ENCODE assay signal across 8 mouse cellular contexts in genomic region chr7:126929046-126929445, GRCm38 (mm10). TPM values are rescaled to one million over a fixed set of nuclear protein-coding genes. Genes with fewer than 3 reads are reported as not detected.
A peak's percentile ranks its signal among the peaks of the same experiment; 100 is the strongest.
DNase-seq lines count a peak whose midpoint lies in the region; ATAC-seq and TF ChIP-seq lines count a peak whose summit lies in the region.

No protein-coding gene starts in this region.

- H3K79me2 ChIP-seq in C2C12 (ENCODE audit: control insufficient read depth, insufficient read depth): peaks cover 13% of the 10 kb centered on the region

- H3K4me3 ChIP-seq in C2C12 (ENCODE audit: insufficient read depth, poor library complexity, severe bottlenecking): peak overlapping the region; percentile 60
- peak overlapping the region; percentile 63 for H3K4me3 ChIP-seq in embryonic facial prominence, embryonic 14.5 days (ENCODE audit: low read depth, low read length)
- H3K4me3 ChIP-seq in limb, embryonic 10.5 days: peak overlapping the region; percentile 91
- peak overlapping the region; percentile 82 for H3K4me3 ChIP-seq in midbrain, postnatal 0 days (ENCODE audit: low read depth, low read length)

- H3K36me3 ChIP-seq in C2C12 (ENCODE audit: control insufficient read depth, insufficient read depth): peaks cover 13% of the 10 kb centered on the region
- H3K36me3 ChIP-seq in embryonic facial prominence, embryonic 14.5 days (ENCODE audit: control insufficient read depth, insufficient read depth, low read length): peaks cover 24% of the 10 kb centered on the region
- peaks cover 38% of the 10 kb centered on the region for H3K36me3 ChIP-seq in limb, embryonic 10.5 days
- no peaks in the 10 kb centered on the region for H3K36me3 ChIP-seq in midbrain, postnatal 0 days (ENCODE audit: insufficient read depth, low read length)

- H3K4me2 ChIP-seq in embryonic facial prominence, embryonic 14.5 days (ENCODE audit: low read depth, low read length): peak overlapping the region; percentile 91
- peak overlapping the region; percentile 90 for H3K4me2 ChIP-seq in midbrain, postnatal 0 days (ENCODE audit: low read depth, low read length, poor library complexity, severe bottlenecking)

- H3K27me3 ChIP-seq in C2C12 (ENCODE audit: control insufficient read depth, insufficient read depth, insufficient read length): no peaks in the 10 kb centered on the region
- H3K27me3 ChIP-seq in embryonic facial prominence, embryonic 14.5 days (replicated peaks; ENCODE audit: control insufficient read depth, insufficient read depth, low read length): no peaks in the 10 kb centered on the region
- no peaks in the 10 kb centered on the region for H3K27me3 ChIP-seq in limb, embryonic 10.5 days (ENCODE audit: low read depth, poor library complexity, severe bottlenecking)
- H3K27me3 ChIP-seq in midbrain, postnatal 0 days (ENCODE audit: insufficient read depth, low read length): no peaks in the 10 kb centered on the region

- H3ac ChIP-seq in C2C12 (ENCODE audit: control insufficient read depth, insufficient read length, low read depth): peak overlapping the region; percentile 95

- peak; percentile 69 for ATAC-seq in embryonic facial prominence, embryonic 14.5 days (ENCODE audit: low read depth)
- ATAC-seq in midbrain, postnatal 0 days (ENCODE audit: low FRiP score): peak; percentile 81

- 0% methylated on average over 9 of the region's 27 CpGs for WGBS in embryonic facial prominence, embryonic 14.5 days
- under 1% methylated on average over 26 of the region's 27 CpGs for WGBS in limb, embryonic 10.5 days
- WGBS in midbrain, postnatal 0 days: under 1% methylated on average over 27 of the region's 27 CpGs

- TF ChIP-seq CTCF in C2C12 (IDR thresholded peaks at IDR 0.05; ENCODE audit: control insufficient read depth, insufficient read depth, insufficient read length): no peak
- TF ChIP-seq CTCF in midbrain, postnatal 0 days (IDR thresholded peaks at IDR 0.05): no peak

- H3K9me3 ChIP-seq in embryonic facial prominence, embryonic 14.5 days (ENCODE audit: control insufficient read depth, low read length): no peaks in the 10 kb centered on the region
- no peaks in the 10 kb centered on the region for H3K9me3 ChIP-seq in limb, embryonic 10.5 days (replicated peaks)
- no peaks in the 10 kb centered on the region for H3K9me3 ChIP-seq in midbrain, postnatal 0 days (ENCODE audit: low read length)

- peak overlapping the region; percentile 74 for H3K9ac ChIP-seq in embryonic facial prominence, embryonic 14.5 days (ENCODE audit: low read depth, low read length)
- peak overlapping the region; percentile 81 for H3K9ac ChIP-seq in midbrain, postnatal 0 days (replicated peaks; ENCODE audit: low read length, poor library complexity, severe bottlenecking)

- peaks cover 10% of the 10 kb centered on the region for H3K4me1 ChIP-seq in embryonic facial prominence, embryonic 14.5 days (ENCODE audit: control insufficient read depth, insufficient read depth, low read length)
- H3K4me1 ChIP-seq in limb, embryonic 10.5 days: peaks cover 18% of the 10 kb centered on the region
- 0 out of 2 replicates have a peak, but pooled peaks cover 2% of the 10 kb centered on the region for H3K4me1 ChIP-seq in midbrain, postnatal 0 days (ENCODE audit: insufficient read depth, low read length)

- peak; percentile 61 for DNase-seq in embryo, embryonic 10.5 days (ENCODE audit: low spot score)
- DNase-seq in embryo, embryonic 11 days: no peak
- no peak for DNase-seq in embryonic facial prominence, embryonic 14.5 days (ENCODE audit: low spot score)
- DNase-seq in limb, embryonic 10.5 days (ENCODE audit: low spot score): no peak
- DNase-seq in midbrain, postnatal 0 days (ENCODE audit: low spot score): no peak
- no peak for DNase-seq in layer of hippocampus, adult 9-11 months
- DNase-seq in gastrocnemius, postnatal 10 days: no peak

- no peak overlapping the region; the same call in 1 of the 2 replicates for H3K27ac ChIP-seq in embryonic facial prominence, embryonic 14.5 days (replicated peaks; ENCODE audit: low read depth, low read length)
- peak overlapping the region; percentile 91 for H3K27ac ChIP-seq in limb, embryonic 10.5 days
- H3K27ac ChIP-seq in midbrain, postnatal 0 days (ENCODE audit: low read depth, low read length): peak overlapping the region; percentile 72

- no peaks in the 10 kb centered on the region for H3K79me3 ChIP-seq in C2C12 (ENCODE audit: low read depth)

TF ChIP-seq in C2C12, 6 proteins besides CTCF, POLR2A, EP300 and RAD21:
- no peak for TF ChIP-seq MYOG (IDR thresholded peaks at IDR 0.05; ENCODE audit: control insufficient read depth, extremely low read depth, insufficient read length)
- TF ChIP-seq MAX (IDR thresholded peaks at IDR 0.05): no peak
- no peak for TF ChIP-seq USF1 (IDR thresholded peaks at IDR 0.05; ENCODE audit: low read depth)
- TF ChIP-seq MYOD1 (IDR thresholded peaks at IDR 0.05; ENCODE audit: control insufficient read depth, insufficient read length, low read depth): no peak
- TF ChIP-seq CEBPB (IDR thresholded peaks at IDR 0.05; ENCODE audit: low read depth): no peak
- no peak for TF ChIP-seq FOSL1 (IDR thresholded peaks at IDR 0.05; ENCODE audit: insufficient read depth, low read length, poor library complexity, severe bottlenecking)
TF ChIP-seq in C2C12: peak in this region for 0.

RNA-seq across cellular contexts. Expression of gene Kctd13, which starts 0.4 kb away (rescaled TPM):
- 18.3 TPM for polyA plus RNA-seq in C2C12 (2012; fragmentation: generic; extraction: Trizol)
- polyA plus RNA-seq in embryonic facial prominence, embryonic 14.5 days (2014; fragmentation: Nextera tagmentation; extraction: Ambion mirVana): 13.7 and 16.8 TPM in 2 replicates
- polyA plus RNA-seq in limb, embryonic 10.5 days (2016; fragmentation: Nextera tagmentation; extraction: Ambion mirVana): 19.5 and 20.3 TPM in 2 replicates
- total RNA-seq in midbrain, postnatal 0 days (2014; rRNA removed): 129 and 150 TPM in 2 replicates
- polyA plus RNA-seq in midbrain, postnatal 0 days (2015; fragmentation: Nextera tagmentation; extraction: Ambion mirVana): 166 and 167 TPM in 2 replicates
- total RNA-seq in gastrocnemius, postnatal 10 days (2021): 1 to 10 TPM; 3.7 to 5.0 TPM

RNA-seq across cellular contexts. Expression of gene Tmem219, which starts 6.3 kb away (rescaled TPM):
- polyA plus RNA-seq in C2C12 (2012; fragmentation: generic; extraction: Trizol): 26.7 TPM
- 30.2 and 33.2 TPM in 2 replicates for polyA plus RNA-seq in embryonic facial prominence, embryonic 14.5 days (2014; fragmentation: Nextera tagmentation; extraction: Ambion mirVana)
- 15.6 and 16.6 TPM in 2 replicates for polyA plus RNA-seq in limb, embryonic 10.5 days (2016; fragmentation: Nextera tagmentation; extraction: Ambion mirVana)
- 22.8 and 24.7 TPM in 2 replicates for total RNA-seq in midbrain, postnatal 0 days (2014; rRNA removed)
- 36.4 and 38.2 TPM in 2 replicates for polyA plus RNA-seq in midbrain, postnatal 0 days (2015; fragmentation: Nextera tagmentation; extraction: Ambion mirVana)
- total RNA-seq in gastrocnemius, postnatal 10 days (2021): 10 to 100 TPM; 16.2 to 17.3 TPM

RNA-seq across cellular contexts. Expression of gene Asphd1, which starts 20.3 kb away (rescaled TPM):
- 0.07 TPM for polyA plus RNA-seq in C2C12 (2012; fragmentation: generic; extraction: Trizol)
- polyA plus RNA-seq in embryonic facial prominence, embryonic 14.5 days (2014; fragmentation: Nextera tagmentation; extraction: Ambion mirVana): 0.29 and 0.61 TPM in 2 replicates
- polyA plus RNA-seq in limb, embryonic 10.5 days (2016; fragmentation: Nextera tagmentation; extraction: Ambion mirVana): 0.11 TPM in 1 of 2 replicates, not detected in the other
- total RNA-seq in midbrain, postnatal 0 days (2014; rRNA removed): 32.3 and 44.5 TPM in 2 replicates
- 16.2 and 17.6 TPM in 2 replicates for polyA plus RNA-seq in midbrain, postnatal 0 days (2015; fragmentation: Nextera tagmentation; extraction: Ambion mirVana)
- total RNA-seq in gastrocnemius, postnatal 10 days (2021): under 1 TPM in 1 of 2 experiments, not detected in 1; 0.35 TPM

RNA-seq across cellular contexts. Expression of gene Sez6l2, which starts 21.3 kb away (rescaled TPM):
- 0.11 TPM for polyA plus RNA-seq in C2C12 (2012; fragmentation: generic; extraction: Trizol)
- 1.6 and 2.1 TPM in 2 replicates for polyA plus RNA-seq in embryonic facial prominence, embryonic 14.5 days (2014; fragmentation: Nextera tagmentation; extraction: Ambion mirVana)
- polyA plus RNA-seq in limb, embryonic 10.5 days (2016; fragmentation: Nextera tagmentation; extraction: Ambion mirVana): 0.10 and 0.20 TPM in 2 replicates
- total RNA-seq in midbrain, postnatal 0 days (2014; rRNA removed): 235 and 283 TPM in 2 replicates
- polyA plus RNA-seq in midbrain, postnatal 0 days (2015; fragmentation: Nextera tagmentation; extraction: Ambion mirVana): 66.2 and 72.8 TPM in 2 replicates
- 10 to 100 TPM in 1 of 2 experiments, 1 to 10 TPM in 1; 5.9 to 10.5 TPM for total RNA-seq in gastrocnemius, postnatal 10 days (2021)

RNA-seq across cellular contexts. Expression of gene Taok2, which starts 44.5 kb away (rescaled TPM):
- polyA plus RNA-seq in C2C12 (2012; fragmentation: generic; extraction: Trizol): 27.9 TPM
- 29.1 and 31.9 TPM in 2 replicates for polyA plus RNA-seq in embryonic facial prominence, embryonic 14.5 days (2014; fragmentation: Nextera tagmentation; extraction: Ambion mirVana)
- polyA plus RNA-seq in limb, embryonic 10.5 days (2016; fragmentation: Nextera tagmentation; extraction: Ambion mirVana): 48.5 and 56.4 TPM in 2 replicates
- 143 and 160 TPM in 2 replicates for total RNA-seq in midbrain, postnatal 0 days (2014; rRNA removed)
- 45.3 and 47.3 TPM in 2 replicates for polyA plus RNA-seq in midbrain, postnatal 0 days (2015; fragmentation: Nextera tagmentation; extraction: Ambion mirVana)
- total RNA-seq in gastrocnemius, postnatal 10 days (2021): 10 to 100 TPM; 40.2 to 52.3 TPM

Comparison
In these comparisons a context has a peak if more than half of its experiments do, and no peak if none do; other contexts are left out.
1. RNA of gene Asphd1, which starts 20.3 kb away (polyA plus RNA-seq): 16.2 to 17.6 TPM in midbrain, postnatal 0 days; 0.29 to 0.61 TPM in embryonic facial prominence, embryonic 14.5 days, 0.07 TPM in C2C12 (single experiment) and 0.11 TPM in limb, embryonic 10.5 days; every median in the first group is over 10 times any median in the second.
2. Peak in every context shown above with its lines, with median percentiles within 50 percentile points of each other: H3K4me3 ChIP-seq.